Mouse (Mus musculus) layer of hippocampus, adult 18-20 months (tissue): Measurements from ENCODE around the gene Eif4e1b. TPM values are rescaled to one million over a fixed set of nuclear protein-coding genes. Genes with fewer than 3 reads are reported as not detected.

Source experiments
- DNase-seq, 2 experiments: peaks; one replicate each; pipeline ENCODE4 v3.0.0; 2022; ENCODE audit warnings: low spot score in 2 of 2
- long read RNA-seq: library from polyadenylated mRNA; stranded (forward); transcript quantifications from one replicate; pipeline ENCODE4 v2.0.0, GENCODE M21; 2021
- total RNA-seq, 2 experiments: library from RNA; stranded (reverse); gene quantifications; 2 replicates each; pipeline ENCODE4 v1.2.3; 2021

Gene Eif4e1b
- not detected for total RNA-seq
- long read RNA-seq = 0 reads

DNA sequence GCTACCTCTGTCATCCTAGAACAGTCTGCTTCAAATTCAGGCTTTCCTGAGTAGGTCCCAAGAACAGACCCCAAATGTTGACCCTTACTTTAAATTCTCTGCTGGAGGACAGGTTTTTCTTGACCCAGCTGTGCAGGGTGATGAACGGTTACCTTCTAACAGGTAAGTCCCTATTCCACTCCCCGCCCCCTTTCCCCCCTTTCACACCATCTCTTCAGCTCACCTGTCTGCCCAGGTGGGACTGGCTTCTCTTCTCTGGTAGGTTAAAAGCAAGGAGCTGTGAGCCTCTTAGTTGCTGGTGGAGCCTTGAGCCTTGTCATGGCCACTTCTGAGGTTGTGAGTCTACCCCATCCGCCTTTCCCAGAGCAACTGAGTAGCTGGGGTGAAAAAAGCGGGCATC, at the start of gene Eif4e1b:
Gene Eif4e1b (plus strand): TSS at position 301 of the 400 bp plus-strand sequence.
- no peak for DNase-seq

DNA sequence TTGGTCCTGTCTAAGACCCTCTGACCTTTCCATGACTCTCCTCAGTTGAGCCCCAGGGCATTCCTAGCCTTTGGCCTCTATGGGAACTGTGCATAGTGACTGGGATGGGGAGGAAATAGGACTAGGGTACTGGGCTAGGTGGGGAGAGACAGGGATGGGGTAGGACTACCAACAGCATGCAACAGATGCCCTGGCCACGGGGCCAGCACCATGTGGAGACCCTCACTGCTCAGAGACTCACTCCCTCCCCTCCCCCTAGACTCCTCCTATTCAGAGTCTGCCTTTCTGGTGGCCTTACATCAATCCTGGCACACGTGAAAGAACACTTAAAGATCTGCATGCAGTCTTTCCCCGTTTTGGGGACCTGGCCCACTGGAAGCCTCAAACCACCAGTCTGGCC, 46.9 kb upstream of the Eif4e1b start:
- no peak for DNase-seq

DNA sequence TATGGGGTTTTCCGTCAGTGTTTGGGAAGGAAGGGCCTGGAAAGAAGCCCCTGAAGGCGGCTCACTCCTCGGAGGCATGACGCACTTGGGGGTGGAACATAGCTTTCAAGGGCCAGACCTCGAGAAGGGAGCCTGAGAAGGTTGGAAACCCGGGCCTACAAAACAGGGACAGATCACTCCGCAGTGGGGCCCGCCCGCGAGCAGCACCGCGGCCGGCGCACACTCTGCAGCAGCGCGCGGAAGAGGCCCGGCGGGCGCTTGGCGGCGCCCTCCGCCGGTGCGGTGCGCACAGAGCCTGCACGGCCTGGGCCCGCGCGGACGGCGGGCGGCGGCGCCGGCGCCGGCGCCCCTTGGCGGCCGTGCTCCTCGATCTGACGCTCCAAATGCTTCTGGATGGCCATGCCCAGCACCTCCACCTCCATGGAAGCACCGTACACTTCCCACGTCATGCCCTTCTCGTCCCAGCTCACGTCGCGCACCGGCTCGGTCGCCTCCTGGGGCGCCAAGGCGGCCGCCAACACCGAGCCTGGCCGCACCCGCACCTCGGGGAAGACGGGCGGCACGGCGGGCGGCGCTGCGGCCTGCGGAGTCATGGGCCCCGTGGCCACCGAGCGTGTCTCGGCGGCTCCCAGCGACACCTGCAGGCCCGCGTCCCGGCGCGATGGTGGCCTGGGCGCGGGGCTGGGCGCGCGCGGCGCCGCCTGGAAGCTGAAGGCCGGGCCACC, 46.1 kb upstream of the Eif4e1b start:
- no peak for DNase-seq

DNA sequence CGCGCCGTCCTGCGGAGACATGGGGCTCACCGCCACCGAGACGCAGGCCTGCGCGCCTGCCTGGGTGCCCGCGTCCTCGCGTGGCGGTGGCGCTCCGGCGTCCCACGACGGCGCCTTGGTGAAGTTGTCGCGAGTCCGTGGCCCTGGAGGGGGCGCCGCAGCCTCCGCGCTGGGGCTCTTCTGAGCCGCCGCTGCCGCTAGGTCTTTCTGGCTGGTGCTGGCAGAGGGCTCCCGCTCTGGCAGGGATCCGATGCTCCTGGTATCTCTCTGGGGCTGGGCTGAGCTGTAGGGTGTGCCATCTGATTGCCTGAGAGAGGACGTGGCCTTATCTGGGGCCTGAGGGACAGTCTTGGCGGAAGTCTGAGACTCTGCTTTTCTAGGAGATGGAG, 45.6 kb upstream of the Eif4e1b start:
- no peak for DNase-seq

DNA sequence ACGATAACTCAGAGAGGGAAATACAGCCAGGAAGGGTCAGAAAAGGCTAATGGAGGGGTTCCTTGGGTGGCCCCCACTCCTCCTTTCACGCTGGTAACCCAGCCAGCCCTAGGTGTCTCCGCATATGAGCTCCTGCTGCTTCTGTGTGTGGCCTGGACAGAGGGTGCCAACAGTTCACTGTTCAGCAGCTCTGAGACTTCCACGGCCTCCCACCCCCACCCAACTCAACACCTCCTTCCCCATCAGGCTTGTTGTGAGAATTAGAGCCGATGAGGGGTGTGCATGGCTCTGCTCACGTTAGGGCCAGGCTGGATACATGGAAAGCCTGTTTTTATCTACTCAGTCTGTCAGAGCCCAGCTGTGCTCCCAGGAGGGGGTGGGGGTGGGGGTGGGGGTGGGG, 37.7 kb upstream of the Eif4e1b start:
- DNase-seq = no peak

DNA sequence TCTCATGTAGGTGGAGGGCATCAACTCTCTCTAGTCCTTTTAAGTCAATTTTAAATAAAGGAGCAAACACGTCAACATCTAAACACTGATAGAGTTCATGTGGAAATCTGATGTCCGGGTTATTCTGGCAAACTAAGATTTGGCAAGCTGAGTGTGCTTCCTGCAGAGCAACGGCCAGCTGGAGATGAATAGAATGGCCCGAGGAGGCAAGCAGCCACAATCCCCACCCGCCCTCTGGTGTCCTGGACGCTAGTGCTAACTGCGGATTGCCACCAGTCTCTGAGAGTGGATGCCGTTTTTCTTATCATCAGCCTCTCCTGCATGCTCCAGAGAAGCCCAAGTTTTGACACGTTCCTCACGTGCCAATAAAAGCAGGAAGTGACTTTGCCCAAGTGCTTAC, 36.9 kb upstream of the Eif4e1b start:
- no peak for DNase-seq

DNA sequence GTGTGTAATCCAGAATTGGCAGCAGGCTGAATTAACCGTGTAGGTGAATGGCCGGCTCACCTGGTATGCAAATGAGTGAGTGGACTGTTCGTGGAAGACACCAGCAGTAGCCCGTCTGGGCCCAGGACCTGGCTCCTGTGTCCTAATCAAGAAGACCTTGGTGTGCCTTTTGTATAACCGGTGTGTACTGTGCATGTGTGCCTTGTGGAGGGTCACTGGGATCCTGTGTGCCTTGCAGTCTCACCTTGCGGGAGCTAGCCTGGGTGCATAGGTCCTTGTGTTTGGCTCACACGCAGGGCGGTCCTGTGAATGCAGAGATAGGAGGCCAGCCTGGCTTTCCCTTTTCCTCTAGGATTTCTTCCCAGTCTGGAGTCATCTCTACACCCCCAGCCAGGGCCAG, 35.6 kb upstream of the Eif4e1b start:
- no peak for DNase-seq

DNA sequence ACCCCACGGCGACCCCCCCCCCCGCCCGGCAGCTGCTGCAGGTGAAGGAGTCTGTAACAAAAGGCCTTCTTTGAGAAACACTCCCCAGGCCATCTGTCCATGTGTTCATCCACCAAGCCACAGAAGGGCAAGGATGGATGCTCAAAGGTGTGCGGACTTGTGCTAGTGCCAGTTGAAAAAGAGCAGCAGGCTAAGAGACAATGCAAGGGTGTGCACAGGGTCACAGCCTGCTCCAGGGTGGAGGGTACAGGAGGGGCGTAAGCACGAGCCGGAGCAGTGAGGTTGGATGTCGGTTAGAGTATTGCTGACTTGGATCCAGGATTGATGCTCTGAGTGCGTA, 35.1 kb upstream of the Eif4e1b start:
- DNase-seq = no peak

DNA sequence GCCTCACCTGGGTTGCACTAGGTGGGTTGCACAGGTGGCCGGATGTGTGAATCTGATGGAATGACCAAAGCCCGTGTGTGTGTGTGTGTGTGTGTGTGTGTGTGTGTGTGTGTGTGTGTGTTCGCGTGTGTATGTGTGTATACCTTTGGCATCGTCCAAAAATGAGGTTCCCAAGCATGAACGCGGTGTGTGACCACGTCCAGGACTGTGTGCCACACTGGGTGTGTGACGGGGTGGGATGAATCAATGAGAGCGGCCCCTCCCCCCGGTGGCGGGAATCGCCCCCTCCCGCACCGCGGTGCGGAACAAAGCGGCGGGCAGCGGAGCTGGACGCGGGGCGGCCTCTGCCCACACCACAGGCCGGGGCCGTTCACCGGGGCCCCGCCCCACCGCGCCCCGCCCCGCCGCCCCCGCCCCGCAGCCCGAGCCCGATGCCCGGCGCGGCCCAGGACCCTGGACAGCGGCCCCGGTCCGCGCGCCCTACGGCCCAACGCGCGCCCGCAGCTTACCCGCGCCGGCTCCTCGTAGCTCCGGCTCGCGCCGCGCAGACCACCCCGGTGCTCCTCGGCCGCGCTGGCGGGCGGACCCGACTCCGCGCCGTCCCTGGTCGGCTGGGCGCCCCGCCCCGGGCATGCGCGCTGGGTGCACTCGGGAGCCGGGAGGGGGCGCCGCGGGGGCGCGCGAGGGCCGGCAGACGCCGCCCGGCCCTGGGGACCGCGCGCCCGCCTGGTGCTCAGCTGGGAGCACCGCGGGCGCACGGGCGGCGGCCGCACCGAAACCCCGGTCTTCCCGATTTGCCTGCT, 34.5 kb upstream of the Eif4e1b start:
- DNase-seq = peak in 1 of 2 experiments; percentile 73

DNA sequence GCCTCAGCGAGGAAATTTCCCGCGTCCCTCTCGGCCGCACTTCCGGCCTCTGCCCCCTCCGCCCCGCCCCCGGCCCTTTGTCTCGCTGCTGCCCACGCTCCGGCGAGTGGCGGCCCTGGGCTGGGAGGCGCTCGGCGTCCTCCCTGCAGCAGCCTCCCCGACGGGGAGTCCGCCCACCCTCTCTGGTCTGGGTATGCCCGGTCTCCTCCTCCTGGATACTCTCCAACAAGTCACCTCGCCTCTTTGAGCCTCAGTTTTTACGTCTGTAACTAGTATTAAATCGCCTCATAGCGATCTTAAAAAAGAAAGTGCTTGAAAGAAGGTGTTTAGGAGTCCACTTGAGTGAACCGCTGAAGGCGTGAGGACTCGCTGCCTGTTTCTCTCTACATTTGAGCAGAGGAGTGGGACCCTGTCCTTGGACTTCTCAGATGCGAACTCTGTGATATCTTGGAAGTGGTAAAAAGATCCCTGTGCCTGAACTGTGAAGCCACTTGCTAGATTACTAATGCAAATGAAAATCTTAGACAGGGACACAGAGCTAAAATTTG, 33.9 kb upstream of the Eif4e1b start, which contains the start of gene Gprin1:
Gene Gprin1 (minus strand): TSS at position 11 of the 548 bp plus-strand sequence.
- no peak for DNase-seq

DNA sequence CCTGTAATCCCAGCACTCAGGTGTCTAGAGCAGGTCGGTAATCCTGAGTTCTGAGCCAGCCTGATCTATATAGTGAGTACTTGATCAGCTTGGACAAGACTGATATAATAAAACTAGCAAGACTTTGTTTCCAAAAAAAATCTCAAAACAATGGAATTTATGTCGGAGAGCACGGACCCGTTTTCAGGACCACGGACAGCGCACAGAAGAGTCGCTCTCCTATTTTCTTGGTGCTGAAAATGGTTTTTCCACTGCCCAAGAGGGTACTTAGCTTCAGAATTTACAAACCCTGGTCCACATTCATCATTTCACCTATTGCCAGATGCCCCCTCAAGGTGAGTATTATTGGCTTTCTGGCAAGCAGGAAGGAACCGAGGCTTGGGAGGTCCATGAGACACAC, 33.1 kb upstream of the Eif4e1b start:
- no peak for DNase-seq

DNA sequence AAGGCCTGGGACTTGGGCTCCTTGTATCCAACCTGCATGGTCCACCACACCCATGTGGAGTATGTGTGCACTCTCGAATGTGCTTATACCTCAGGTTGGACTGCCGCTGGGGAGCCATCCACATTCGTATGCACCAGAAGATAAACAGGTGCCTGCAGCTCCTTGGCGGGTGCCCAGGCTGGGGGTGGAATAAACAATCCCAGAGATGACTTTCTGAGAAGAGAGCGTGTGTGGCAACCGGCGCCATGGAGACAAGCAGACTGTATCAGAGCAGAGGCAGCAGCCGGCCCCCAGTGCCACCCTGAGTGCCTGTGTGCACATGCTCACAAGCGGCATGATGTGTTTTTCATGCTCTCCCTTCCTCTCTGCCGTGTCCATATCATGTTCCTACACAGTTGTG, 31.1 kb upstream of the Eif4e1b start:
- DNase-seq = peak; percentile 92 to 97

DNA sequence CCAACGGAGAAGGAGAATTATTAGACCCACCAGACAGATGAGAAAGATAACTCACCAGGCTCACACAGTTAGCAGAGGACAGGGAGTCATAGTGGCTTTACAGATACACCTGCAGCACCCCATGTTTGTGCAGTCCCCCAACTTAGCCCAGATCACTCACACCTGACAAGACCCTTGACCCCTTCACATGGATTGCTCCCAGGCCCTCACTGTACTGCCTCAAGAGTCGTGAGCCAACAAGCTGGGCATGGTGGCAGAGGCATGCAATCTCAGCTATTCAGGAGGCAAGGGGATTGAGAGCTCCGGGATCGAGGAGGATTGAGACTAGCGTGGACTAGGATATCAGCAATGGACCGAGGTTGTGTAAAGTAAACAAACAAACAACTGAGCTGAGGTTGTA, 30.1 kb upstream of the Eif4e1b start:
- DNase-seq = no peak

DNA sequence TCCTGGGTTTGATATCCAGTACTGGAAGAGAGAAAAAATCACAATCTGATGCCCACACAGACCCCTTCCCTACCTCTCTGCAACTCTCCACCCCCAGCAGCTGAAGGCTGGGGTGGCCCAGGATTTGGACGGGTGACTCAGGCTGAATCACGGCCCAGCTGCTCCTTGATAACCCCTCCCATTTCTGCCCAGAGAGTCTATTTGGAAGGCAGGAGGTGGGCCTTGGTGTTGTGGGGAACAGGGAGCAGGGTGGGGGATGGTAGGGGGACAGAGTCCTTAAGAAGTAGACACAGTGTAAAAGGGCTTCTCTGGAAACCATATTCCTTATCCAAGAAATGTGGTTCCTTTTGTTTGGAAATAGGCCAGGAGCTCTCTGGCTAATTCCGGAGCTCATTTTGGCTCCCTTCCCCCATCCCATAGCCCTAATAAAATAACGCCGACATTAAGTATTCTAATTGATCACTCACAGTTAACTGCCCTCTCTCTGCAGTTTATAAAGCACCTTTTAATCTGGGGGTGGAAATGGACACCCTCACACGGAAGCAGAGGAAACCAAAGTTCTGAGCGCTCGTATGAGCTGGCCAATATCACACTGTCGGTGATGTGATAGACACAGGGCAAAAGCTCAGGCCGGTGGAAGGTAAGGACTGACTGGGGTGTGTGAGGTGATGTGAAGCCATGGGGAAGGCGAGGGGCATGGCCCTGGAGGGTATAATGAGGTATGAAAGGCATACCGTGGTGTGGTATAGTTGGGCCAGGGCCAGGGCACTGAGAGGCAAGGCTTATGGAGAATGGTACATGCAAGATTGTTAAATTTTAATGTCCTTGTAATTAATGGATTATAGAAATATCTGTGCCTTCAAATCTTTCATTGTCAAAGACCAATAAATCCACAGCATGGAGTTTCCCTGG, 29.4 kb upstream of the Eif4e1b start:
- DNase-seq = no peak

DNA sequence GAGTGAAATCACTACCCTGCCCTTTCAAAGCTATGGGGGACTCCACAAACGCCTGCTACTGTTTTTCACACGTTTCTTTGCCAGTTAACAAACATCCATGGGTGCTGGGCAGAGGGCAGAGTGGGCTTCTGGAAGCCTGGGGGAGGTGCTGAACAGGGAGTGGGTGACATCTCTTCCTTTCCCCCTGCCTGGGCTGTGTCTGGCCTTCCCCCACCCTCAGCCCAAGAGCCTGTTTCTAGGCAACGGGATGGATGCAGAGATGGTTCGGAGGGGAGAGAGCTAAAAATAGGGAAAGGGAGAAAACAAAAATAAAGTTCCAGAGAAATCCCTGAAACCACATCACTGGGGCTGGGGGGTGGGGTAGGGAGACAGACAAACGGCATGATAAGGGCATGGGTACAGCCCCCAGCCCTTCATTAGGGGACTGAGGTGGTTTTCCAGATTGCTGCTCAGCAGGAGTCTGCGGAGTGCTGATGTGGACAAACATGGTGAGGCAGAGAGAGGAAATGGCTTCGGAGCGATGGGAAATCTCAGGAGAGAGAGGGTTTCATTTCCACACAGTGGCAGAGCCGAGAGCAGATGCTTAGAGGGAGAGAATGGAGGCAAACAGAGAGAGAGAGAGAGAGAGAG, 28.5 kb upstream of the Eif4e1b start:
- DNase-seq = no peak

DNA sequence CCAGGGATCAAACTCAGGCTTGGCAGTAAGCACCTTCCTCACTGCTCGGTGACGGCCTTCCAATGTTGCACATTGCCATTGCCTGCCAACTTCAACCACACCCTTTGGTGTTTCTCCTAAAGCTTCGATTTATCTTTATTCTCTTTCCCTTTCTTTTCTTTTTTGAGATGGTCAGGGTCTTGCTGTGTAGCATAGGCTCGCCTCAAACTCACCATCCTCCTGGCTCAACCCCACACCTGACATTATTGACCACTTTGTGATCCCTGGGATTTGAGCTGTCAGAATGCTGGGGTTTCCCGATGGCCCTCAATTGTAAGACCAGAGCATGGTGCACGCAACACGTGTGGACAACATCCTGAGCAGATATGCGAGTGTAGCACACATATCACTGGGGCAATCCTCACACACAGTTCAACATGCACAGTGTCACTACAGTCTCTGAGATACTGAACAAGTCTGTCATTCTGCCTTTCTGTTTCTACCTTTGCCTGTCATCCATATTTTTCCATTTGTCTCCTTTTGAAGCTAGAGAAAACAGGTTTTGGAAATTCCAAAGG, 27.6 kb upstream of the Eif4e1b start:
- DNase-seq = no peak

DNA sequence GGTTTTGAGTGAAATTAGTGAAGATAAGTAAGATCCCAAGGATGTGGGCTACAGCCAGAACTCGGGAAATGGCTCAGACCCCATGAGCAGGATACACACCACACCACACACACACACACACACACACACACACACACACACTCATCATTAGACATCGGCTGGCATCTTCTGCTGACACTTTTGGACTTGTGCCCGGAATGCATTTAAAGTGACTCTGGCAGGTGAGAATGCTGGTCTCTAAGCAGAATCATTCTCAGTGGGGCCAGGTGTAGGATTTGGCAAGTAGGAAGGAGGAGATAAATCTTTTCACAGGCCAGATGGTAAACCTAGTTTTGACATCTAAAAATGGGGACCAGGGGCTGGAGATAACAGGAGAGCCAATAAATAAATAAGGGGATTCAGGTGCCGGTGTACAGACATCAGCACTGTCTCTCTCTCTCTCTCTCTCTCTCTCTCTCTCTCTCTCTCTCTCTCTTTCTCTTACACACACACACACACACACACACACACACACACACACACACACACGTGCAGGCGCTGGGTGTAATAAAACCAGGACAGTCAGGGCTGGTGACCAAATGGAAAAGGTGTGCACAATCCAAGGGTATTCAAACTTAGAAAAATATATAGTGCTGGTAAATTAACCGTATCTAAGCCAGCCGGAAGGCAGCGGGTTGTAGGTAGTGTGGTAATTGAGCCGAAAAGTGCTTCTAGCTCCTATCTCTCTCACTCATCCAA, 26.5 kb upstream of the Eif4e1b start:
- no peak for DNase-seq

DNA sequence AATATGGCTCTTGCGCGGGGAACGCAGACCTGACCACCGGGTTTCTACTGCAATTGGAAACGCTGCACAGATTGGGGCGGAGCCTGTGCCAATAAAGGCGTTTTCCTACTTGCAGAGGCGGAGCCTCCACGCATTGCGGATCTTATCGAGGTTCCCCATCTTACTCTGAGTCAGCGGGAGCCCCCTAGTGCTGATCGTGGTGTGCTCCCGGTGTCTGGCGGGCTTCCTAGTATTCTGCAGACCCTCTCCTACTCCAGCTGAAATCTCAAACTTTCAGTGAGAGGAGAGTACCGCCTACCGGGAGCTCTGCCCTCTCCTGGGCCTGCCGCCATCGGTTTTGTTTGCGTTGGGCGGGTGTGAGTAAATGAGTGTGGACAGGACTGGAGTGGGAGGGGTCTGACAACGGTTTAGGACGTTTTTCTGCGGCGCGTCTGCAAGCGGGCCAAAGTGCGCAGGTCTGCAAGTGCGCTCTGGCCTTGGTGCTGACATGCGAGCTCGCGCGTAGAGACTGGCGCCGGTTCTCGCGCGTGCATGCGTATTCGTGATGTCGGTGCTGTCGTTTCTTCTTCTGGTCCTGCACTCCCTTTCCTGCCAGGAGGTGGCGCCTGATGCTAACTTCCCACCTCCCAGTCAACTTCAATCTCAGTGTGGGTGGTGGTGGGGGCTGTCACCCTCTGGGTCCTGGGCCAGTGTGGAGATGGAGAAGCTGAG, 25.6 kb upstream of the Eif4e1b start:
- DNase-seq = peak; percentile 89 to 95

DNA sequence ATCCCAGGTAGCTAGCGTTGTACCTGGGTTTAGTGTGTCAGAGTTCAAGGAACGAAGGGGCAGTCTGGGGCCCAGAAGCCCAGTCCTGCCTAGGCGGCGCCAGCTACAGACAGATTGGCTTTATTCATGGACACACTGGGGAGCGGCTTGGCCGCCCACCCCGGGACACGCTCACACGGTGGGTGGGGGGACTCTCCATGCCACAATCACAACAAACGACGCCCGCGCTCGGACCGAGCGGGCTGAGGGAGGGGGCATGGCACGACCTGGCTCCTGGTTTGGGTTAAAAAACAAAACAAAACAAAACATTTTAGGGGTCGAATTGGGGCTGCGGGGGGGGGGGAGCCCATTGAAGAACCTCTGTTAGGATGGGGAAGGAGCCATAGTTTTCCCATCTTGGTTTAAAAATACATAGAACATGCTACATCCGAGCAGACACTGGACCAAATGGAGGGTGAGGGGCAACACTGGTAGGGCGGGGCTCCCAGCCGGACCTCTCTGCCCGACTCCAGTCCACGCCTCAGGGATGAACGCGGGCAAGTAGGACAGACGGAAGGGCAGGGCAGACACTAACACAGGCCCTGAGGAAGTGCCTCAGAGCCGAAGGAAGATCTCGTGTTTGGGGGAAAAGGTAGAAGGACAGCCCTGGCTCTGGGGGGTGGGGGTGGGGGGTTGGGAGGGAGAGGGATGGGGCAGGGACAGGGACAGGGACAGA, 24.9 kb upstream of the Eif4e1b start:
- DNase-seq = no peak
